Mouse (Mus musculus): ENCODE measurements around the gene Scimp. TPM values are rescaled to one million over a fixed set of nuclear protein-coding genes. Genes with fewer than 3 reads are reported as not detected.
"Not testable (repeated sequence)": the region's sequence is repeated elsewhere in the genome, so short reads cannot be mapped to it uniquely, and the experiment has no call there.

The Scimp gene
- polyA plus RNA-seq, 1 experiment = not detected

DNA sequence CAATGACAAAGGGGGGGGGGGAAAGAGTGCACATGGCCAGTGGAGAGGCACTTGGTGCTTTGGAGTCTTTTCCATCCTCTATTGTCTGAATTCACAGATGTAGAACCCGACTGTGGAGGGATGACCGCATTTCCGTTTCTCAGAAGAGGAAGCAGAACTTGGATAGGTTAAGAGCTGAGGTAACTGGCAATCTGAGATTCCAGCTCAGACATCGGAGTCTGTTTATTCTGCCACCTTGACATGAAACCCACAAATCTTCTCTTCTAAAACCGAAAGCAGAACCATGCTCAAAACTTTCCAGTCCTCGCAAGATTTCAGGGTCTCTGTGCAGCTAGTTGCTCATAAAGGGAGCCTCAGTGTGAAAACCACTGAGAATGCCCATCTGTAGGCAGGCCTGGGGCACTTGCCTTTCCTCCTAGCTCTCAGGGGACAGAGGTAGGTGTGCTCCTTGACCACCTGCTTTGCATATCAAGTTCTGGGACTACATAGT, 8.6 kb downstream of the Scimp start:
- no peaks in the 10 kb centered on the region for H3K4me1 ChIP-seq (ENCODE audit: control insufficient read depth, insufficient read depth, low read length)
- no peak overlapping the region for H3K27ac ChIP-seq (ENCODE audit: insufficient read depth, low read length)
- TF ChIP-seq POLR2A (IDR thresholded peaks at IDR 0.05; ENCODE audit: low read depth, low read length) (no peak), CTCF (IDR thresholded peaks at IDR 0.05; ENCODE audit: borderline replicate concordance, insufficient read depth, low read length) (no peak)
- no peak overlapping the region for H3K4me3 ChIP-seq (ENCODE audit: insufficient read depth, low read length)

DNA sequence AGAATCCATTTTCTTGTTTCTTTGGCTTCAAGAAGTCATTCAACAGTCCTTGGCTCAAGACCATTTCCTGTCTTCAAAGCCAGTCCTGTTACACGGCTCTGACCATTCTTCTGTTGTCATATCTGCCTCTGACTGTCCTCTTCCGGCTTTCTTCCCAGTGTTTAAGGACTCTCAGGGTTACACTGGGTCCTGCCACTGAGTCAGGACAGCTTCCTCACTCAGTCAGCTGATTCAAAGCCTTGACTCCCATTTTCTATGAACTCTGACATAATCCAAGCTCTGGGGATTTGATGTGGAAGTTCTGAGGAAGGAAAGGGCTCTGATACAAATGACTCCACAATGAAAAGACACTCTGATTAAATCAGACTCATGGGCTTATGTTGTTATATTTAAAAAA, 9.5 kb downstream of the Scimp start:
- no peak overlapping the region for H3K4me3 ChIP-seq (ENCODE audit: insufficient read depth, low read length)
- H3K4me1 ChIP-seq (ENCODE audit: control insufficient read depth, insufficient read depth, low read length) = no peaks in the 10 kb centered on the region
- H3K27ac ChIP-seq (ENCODE audit: insufficient read depth, low read length) = no peak overlapping the region
- TF ChIP-seq POLR2A (IDR thresholded peaks at IDR 0.05; ENCODE audit: low read depth, low read length) = no peak
- TF ChIP-seq CTCF (IDR thresholded peaks at IDR 0.05; ENCODE audit: borderline replicate concordance, insufficient read depth, low read length) = no peak

DNA sequence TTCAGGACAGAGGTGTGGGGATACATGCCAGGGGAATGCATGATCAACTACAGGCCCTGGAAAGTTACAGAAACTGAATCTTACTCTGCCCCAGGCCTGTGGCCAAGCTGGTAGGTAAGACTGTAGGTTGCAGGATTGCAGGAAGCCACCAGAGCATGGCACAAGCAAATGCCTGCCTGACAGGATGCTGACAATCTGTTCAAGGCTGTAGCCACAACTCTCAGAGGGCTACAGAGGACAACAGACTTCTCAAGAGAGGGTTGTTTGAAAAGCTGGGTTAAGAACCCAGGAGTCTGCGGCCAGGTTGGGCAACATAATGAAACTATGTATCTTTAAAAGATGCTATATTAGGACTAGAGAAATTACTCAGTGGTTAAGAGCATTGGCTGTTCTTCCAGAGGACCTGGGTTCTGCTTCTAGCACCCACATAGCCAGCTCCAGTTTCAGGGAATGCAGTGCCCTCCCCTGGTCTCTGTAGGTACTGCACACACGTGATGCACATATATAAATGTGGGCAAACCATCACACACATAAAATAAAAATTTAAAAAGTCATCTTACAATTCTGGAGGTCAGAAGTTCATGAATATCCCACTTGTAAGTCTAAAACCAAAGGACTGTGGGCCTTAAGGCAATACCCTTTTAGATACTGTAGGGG, 10.1 kb downstream of the Scimp start:
- no peak overlapping the region for H3K27ac ChIP-seq (ENCODE audit: insufficient read depth, low read length)
- no peaks in the 10 kb centered on the region for H3K4me1 ChIP-seq (ENCODE audit: control insufficient read depth, insufficient read depth, low read length)
- H3K4me3 ChIP-seq (ENCODE audit: insufficient read depth, low read length) = no peak overlapping the region
- TF ChIP-seq CTCF (IDR thresholded peaks at IDR 0.05; ENCODE audit: borderline replicate concordance, insufficient read depth, low read length) (no peak), POLR2A (IDR thresholded peaks at IDR 0.05; ENCODE audit: low read depth, low read length) (no peak)

DNA sequence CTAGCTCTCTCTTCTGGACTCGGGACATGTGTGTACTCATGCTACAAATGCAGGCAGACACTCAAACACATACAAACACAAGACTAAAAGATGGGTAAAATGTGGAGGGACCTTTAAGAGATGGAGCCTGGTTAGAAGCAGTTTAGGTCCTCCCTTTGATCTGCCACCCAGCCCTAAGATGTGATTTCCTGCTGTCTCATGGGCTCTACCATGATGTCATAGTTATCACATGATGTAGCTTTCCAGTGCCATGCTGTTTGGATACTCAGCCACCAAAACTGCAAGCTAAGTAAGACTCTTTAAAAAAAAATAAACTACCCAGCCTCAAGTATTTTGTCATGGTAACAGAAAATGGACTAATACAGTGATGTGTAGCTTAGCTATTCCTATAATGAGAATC, 20.0 kb downstream of the Scimp start:
- H3K27ac ChIP-seq (ENCODE audit: insufficient read depth, low read length) = no peak overlapping the region

DNA sequence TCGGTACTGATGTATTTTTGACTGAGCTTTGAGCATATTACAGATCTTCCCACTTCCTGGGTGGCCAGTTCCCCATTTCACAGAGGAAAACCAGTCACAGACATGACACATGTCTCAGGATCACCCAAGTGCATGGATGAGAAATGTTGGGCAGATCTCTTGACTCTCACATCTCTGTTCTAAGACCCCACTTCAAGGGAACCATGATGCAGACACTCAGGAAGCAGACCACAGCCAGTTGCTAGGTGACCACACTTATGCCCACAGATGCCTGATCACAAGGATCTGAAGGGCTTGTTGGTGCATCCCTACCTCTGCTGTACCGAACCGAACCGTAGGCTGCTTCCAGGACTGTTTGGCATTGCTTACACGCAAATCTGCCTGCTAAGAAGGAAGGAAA, 20.7 kb downstream of the Scimp start:
- TF ChIP-seq CTCF (IDR thresholded peaks at IDR 0.05; ENCODE audit: borderline replicate concordance, insufficient read depth, low read length) = no peak
- no peak for TF ChIP-seq POLR2A (IDR thresholded peaks at IDR 0.05; ENCODE audit: low read depth, low read length)

More for the DNA sequence above, 20.0 kb downstream of the Scimp start:
- no peaks in the 10 kb centered on the region for H3K4me1 ChIP-seq (ENCODE audit: control insufficient read depth, insufficient read depth, low read length)
- TF ChIP-seq CTCF (IDR thresholded peaks at IDR 0.05; ENCODE audit: borderline replicate concordance, insufficient read depth, low read length) (no peak), POLR2A (IDR thresholded peaks at IDR 0.05; ENCODE audit: low read depth, low read length) (no peak)
- no peak overlapping the region for H3K4me3 ChIP-seq (ENCODE audit: insufficient read depth, low read length)

DNA sequence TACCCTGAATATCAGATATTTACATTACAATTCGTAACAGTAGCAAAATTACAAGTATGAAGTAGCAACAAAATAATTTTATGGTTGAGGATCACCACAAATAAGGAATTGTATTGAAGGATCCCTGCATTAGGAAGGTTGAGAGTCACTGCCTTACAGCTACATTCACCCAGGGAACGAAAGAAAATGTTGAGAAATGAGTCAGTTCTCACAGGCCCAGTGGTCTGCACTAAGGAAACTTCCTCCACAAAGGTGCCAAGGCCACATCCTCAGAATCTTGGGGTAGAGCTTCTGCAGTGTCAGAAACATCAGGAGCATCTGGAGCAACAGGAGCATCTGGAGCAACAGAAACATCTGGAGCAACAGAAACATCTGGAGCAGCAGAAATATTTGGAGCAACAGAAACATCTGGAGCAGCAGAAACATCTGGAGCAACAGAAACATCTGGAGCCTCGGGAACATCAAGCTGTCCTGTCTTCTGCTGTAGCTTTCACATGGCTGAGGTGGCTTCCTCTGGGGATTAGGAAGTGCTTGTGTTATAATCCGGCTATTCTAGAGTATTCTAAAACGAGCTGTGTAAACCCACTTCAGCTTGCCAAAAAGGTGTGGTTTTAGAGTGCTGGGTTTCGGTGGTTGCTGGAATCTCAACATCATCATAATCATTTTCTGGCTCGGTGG, 21.4 kb downstream of the Scimp start:
- Histone ChIP-seq H3K27ac (ENCODE audit: insufficient read depth, low read length) (no peak overlapping the region), H3K4me3 (ENCODE audit: insufficient read depth, low read length) (no peak overlapping the region), H3K4me1 (ENCODE audit: control insufficient read depth, insufficient read depth, low read length) (no peaks in the 10 kb centered on the region)
- TF ChIP-seq CTCF (IDR thresholded peaks at IDR 0.05; ENCODE audit: borderline replicate concordance, insufficient read depth, low read length) (no peak), POLR2A (IDR thresholded peaks at IDR 0.05; ENCODE audit: low read depth, low read length) (no peak)

More for the DNA sequence above, 20.7 kb downstream of the Scimp start:
- H3K4me3 ChIP-seq (ENCODE audit: insufficient read depth, low read length) = no peak overlapping the region
- no peaks in the 10 kb centered on the region for H3K4me1 ChIP-seq (ENCODE audit: control insufficient read depth, insufficient read depth, low read length)
- H3K27ac ChIP-seq (ENCODE audit: insufficient read depth, low read length) = no peak overlapping the region

DNA sequence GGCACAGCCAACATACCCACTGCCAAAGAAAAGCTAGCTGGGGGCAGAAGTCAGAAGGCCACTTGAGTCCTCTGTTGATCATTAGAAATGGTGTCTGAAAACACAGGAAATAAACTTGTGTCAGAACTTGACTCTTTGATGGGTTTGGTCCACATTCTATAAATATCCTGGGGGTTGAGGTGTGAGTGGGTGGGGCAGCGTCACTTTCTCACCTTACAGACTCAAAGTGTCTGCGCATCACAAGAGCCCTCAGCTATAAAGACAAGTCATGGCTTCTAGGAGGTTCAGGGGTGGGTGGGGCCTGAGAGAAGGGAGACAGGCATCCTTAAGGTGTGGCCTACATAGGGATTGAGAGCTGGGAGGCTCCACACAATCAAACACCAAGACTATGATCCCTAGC, 22.0 kb downstream of the Scimp start:
- H3K4me3 ChIP-seq (ENCODE audit: insufficient read depth, low read length) = no peak overlapping the region
- no peak overlapping the region for H3K27ac ChIP-seq (ENCODE audit: insufficient read depth, low read length)
- TF ChIP-seq POLR2A (IDR thresholded peaks at IDR 0.05; ENCODE audit: low read depth, low read length) (no peak), CTCF (IDR thresholded peaks at IDR 0.05; ENCODE audit: borderline replicate concordance, insufficient read depth, low read length) (no peak)
- H3K4me1 ChIP-seq (ENCODE audit: control insufficient read depth, insufficient read depth, low read length) = no peaks in the 10 kb centered on the region

DNA sequence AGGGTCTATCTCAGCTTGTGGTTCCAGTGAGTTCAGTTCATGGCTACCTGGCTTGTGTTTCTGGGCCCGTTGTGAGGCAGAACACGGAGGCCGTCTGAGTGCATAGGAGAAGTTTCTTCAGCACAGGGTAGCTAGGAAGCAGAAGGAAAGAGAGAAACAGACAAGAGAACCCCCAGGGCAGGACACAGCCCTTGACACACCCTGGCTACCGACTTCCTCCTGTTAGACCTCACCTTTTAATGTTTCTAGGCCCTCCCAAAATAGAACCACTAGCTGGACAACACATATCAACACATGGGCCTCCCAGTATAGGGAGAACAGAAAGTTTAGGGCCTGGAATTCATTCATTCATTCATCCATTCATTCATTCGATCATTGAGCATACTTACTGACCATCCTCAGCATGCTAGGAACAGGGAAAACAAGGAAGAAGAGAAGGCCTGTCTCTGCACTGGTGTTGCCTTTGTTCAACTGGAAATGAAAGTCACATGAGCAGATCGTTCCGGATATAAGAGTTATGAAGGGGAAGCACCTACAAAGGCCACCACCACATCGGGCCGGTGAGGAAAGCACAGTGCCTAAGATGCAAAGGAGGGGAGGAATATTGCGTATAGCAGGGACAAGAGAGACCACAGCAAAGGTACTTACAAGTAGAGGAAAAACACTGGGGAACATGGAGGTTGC, 23.3 kb downstream of the Scimp start:
- Histone ChIP-seq H3K4me1 (ENCODE audit: control insufficient read depth, insufficient read depth, low read length) (no peaks in the 10 kb centered on the region), H3K4me3 (ENCODE audit: insufficient read depth, low read length) (no peak overlapping the region), H3K27ac (ENCODE audit: insufficient read depth, low read length) (no peak overlapping the region)
- TF ChIP-seq POLR2A (IDR thresholded peaks at IDR 0.05; ENCODE audit: low read depth, low read length) = no peak
- no peak for TF ChIP-seq CTCF (IDR thresholded peaks at IDR 0.05; ENCODE audit: borderline replicate concordance, insufficient read depth, low read length)

DNA sequence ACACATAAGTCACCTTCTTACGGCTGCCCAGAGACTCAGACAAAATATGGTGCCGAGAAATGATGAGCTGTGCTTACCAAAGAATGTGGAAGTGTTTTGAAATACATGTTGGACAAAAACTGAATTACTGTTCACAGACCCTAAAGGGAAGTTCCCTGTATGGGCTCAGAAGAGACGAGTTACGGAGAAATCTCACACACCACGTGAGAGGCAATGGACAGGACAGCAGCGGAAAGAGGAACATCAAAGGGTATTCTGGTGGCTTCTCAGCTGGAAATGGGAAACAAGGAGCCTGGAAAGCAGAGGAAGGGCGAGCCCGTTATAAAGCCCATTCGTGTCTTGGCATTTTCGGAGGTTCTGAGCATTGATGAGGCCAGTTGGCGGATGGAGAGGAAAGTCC, 25.3 kb downstream of the Scimp start:
- no peaks in the 10 kb centered on the region for H3K4me1 ChIP-seq (ENCODE audit: control insufficient read depth, insufficient read depth, low read length)
- H3K27ac ChIP-seq (ENCODE audit: insufficient read depth, low read length) = no peak overlapping the region
- TF ChIP-seq POLR2A (IDR thresholded peaks at IDR 0.05; ENCODE audit: low read depth, low read length) (no peak), CTCF (IDR thresholded peaks at IDR 0.05; ENCODE audit: borderline replicate concordance, insufficient read depth, low read length) (no peak)
- no peak overlapping the region for H3K4me3 ChIP-seq (ENCODE audit: insufficient read depth, low read length)

DNA sequence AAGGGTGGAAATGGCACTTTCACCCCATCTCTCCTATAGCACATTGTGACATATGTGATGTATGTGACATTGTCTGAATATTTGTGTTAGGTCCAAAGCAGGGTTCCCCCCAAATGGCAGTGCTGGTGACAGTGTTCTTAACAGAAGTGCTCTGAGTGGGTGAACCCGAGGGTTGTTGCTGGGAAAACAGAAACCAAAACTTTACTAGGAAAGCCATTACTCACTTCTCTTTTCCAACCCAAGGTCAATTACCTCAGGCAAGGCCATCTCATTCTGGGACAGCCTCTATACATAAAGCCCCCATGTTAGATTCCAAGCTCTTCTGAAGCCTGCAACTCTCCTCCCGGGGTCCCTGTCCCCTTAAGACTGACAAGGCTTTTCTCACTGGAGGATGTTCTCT, 26.5 kb downstream of the Scimp start:
- H3K4me1 ChIP-seq (ENCODE audit: control insufficient read depth, insufficient read depth, low read length) = no peaks in the 10 kb centered on the region
- H3K27ac ChIP-seq (ENCODE audit: insufficient read depth, low read length) = no peak overlapping the region
- TF ChIP-seq POLR2A (IDR thresholded peaks at IDR 0.05; ENCODE audit: low read depth, low read length) (no peak), CTCF (IDR thresholded peaks at IDR 0.05; ENCODE audit: borderline replicate concordance, insufficient read depth, low read length) (no peak)
- no peak overlapping the region for H3K4me3 ChIP-seq (ENCODE audit: insufficient read depth, low read length)

DNA sequence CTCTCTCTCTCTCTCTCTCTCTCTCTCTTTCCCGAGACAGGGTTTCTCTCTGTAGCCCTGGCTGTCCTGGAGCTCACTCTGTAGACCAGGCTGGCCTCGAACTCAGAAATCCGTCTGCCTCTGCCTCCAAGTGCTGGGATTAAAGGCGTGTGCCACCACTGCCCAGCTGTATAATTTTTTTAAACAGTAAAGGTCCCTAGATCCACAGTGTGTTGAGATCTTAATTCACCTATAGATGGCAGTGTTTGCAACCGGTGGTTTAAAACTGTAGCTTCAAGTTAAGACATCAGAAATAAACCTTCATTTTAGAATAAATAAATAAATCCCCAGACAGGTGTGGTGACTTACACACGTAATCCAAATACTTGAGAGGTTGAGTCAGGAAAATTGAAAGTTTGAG, 34.3 kb downstream of the Scimp start:
- H3K27ac ChIP-seq (ENCODE audit: insufficient read depth, low read length); H3K4me3 ChIP-seq (ENCODE audit: insufficient read depth, low read length): not testable (repeated sequence)

More for the DNA sequence above, 34.3 kb downstream of the Scimp start:
- H3K4me1 ChIP-seq (ENCODE audit: control insufficient read depth, insufficient read depth, low read length) = not testable (repeated sequence)

All from embryonic fibroblast, embryonic 13.5 days (primary cell).